ENCODE assay signal across 16 mouse cellular contexts in the genomic region with DNA sequence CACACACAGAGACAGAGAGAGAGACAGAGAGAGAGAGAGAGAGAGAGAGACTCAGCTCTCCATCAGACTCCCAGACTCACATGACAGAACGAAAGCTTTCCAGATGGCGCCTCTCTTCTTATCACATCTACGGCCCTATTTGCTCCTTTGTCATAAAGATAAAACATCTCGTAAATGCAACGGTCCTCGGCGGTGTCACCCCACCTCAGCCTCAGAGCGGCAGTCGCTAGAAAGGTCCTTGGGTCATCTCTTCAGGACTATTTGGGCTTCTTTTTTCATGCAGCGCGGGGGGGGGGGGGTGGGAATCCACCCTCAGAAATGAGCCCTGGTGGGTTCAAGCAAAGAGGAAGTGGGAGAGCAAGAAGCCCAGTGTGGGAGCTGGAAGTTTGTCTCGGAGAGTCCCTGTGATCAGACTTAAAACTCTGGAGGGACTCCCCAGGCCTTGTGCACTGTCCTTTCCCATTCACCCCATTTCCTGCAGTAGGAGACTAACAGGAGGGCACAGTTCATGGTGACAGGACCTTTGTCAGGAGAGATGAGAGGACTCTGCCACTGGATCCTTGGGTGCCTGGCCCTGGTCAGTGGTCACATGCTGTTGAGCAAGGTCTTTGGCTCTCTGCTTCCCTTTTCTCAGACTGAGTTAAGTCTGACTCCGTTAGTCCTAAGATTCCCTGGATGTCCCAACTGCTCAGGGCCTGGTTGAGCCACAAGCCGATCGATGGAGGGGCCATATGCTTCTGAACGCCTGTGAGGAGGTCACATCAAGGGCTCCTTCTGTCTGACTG. TPM values are rescaled to one million over a fixed set of nuclear protein-coding genes. Genes with fewer than 3 reads are reported as not detected.
DNase-seq lines count a peak whose midpoint lies in the region; ATAC-seq and TF ChIP-seq lines count a peak whose summit lies in the region.
"Had no signal": no experiment of that assay in that cellular context is flagged by ENCODE, and none has a peak within 500 bp of the region (broad histone marks: within the 10 kb centered on the region; RNA-seq: fewer than 3 reads in every experiment).

No protein-coding gene starts in this region.

- peak; percentile 53 for DNase-seq in adrenal gland, adult 2 months
- DNase-seq in adrenal gland, postnatal 10 days = no peak
- DNase-seq in G1E (ENCODE audit: low spot score) = peak; percentile 70
- DNase-seq in kidney, adult 2 months = peak; percentile 76
- no peak for DNase-seq in left cerebral cortex, adult 11 months (ENCODE audit: low spot score)
- no peak for DNase-seq in layer of hippocampus, adult 18-20 months (ENCODE audit: low spot score in 2 of 2)
- no peak for DNase-seq in right cerebral cortex, postnatal 10 days (ENCODE audit: low spot score in 2 of 2)
- DNase-seq: cerebellum, adult 11-12 months; gastrocnemius, postnatal 10 days; thymus, adult 18-20 months had no signal

- no peak for TF ChIP-seq POLR2A in kidney, adult 2 months (IDR thresholded peaks at IDR 0.05; ENCODE audit: low read depth, low read length)

- no peak for TF ChIP-seq CTCF in G1E (IDR thresholded peaks at IDR 0.05; ENCODE audit: low read depth, low read length)
- no peak for TF ChIP-seq CTCF in kidney, adult 2 months (conservative IDR thresholded peaks at IDR 0.05; ENCODE audit: insufficient read depth, insufficient read length, low read depth, low read length)

- no peak overlapping the region for H3K9ac ChIP-seq in lung, embryonic 16.5 days (ENCODE audit: low read length)
- H3K9ac ChIP-seq: forebrain, embryonic 15.5 days; heart, embryonic 12.5 days; hindbrain, embryonic 12.5 days had no signal

- peak; percentile 71 for ATAC-seq in G1E (ENCODE audit: extremely low read depth, insufficient number of reproducible peaks, low FRiP score, poor library complexity, severe bottlenecking)
- ATAC-seq in lung, embryonic 16.5 days (ENCODE audit: low read depth) = no peak
- ATAC-seq: forebrain, embryonic 15.5 days had no signal

- H3K27me3 ChIP-seq in G1E (ENCODE audit: insufficient read depth, low read length) = no peaks in the 10 kb centered on the region
- H3K27me3 ChIP-seq in kidney, adult 2 months (replicated peaks; ENCODE audit: control insufficient read depth, insufficient read depth, low read length) = no peaks in the 10 kb centered on the region
- no peaks in the 10 kb centered on the region for H3K27me3 ChIP-seq in lung, embryonic 16.5 days (ENCODE audit: control insufficient read depth, insufficient read depth, low read depth, low read length)
- H3K27me3 ChIP-seq: forebrain, embryonic 15.5 days; heart, embryonic 12.5 days had no signal

- peak overlapping the region; percentile 54; the same call in 1 of the 2 replicates for H3K4me3 ChIP-seq in G1E (ENCODE audit: low read depth, low read length)
- peak overlapping the region; percentile 41 for H3K4me3 ChIP-seq in kidney, adult 2 months (ENCODE audit: insufficient read depth, low read depth, low read length)
- H3K4me3 ChIP-seq in lung, embryonic 16.5 days (ENCODE audit: low read length) = no peak overlapping the region
- H3K4me3 ChIP-seq: forebrain, embryonic 15.5 days; heart, embryonic 12.5 days; hindbrain, embryonic 12.5 days; layer of hippocampus, adult 2 months had no signal

- peaks cover 7% of the 10 kb centered on the region for H3K9me3 ChIP-seq in G1E (replicated peaks)
- H3K9me3 ChIP-seq in lung, embryonic 16.5 days (ENCODE audit: control insufficient read depth, low read length) = no peaks in the 10 kb centered on the region
- H3K9me3 ChIP-seq: forebrain, embryonic 15.5 days; heart, embryonic 12.5 days; hindbrain, embryonic 12.5 days had no signal

- WGBS in kidney, adult 2 months = 67% methylated on average over 16 of the region's 16 CpGs
- WGBS in lung, embryonic 16.5 days = 37% methylated on average over 15 of the region's 16 CpGs

- H3K27ac ChIP-seq in kidney, adult 2 months (ENCODE audit: insufficient read depth, low read depth, low read length) = peak overlapping the region; percentile 78
- peak overlapping the region; percentile 58 for H3K27ac ChIP-seq in lung, embryonic 16.5 days (ENCODE audit: low read length)
- H3K27ac ChIP-seq: forebrain, embryonic 15.5 days; hindbrain, embryonic 12.5 days; layer of hippocampus, adult 2 months had no signal

- peaks cover 74% of the 10 kb centered on the region for H3K4me1 ChIP-seq in G1E (ENCODE audit: insufficient read depth, low read depth, low read length)
- H3K4me1 ChIP-seq in kidney, adult 2 months (ENCODE audit: control insufficient read depth, insufficient read depth, low read length) = peaks cover 30% of the 10 kb centered on the region; the same call in 1 of the 2 replicates
- H3K4me1 ChIP-seq in lung, embryonic 16.5 days (replicated peaks; ENCODE audit: control insufficient read depth, insufficient read depth, low read length) = peaks cover 16% of the 10 kb centered on the region

- H3K36me3 ChIP-seq in G1E (replicated peaks) = peaks cover 7% of the 10 kb centered on the region
- H3K36me3 ChIP-seq in kidney, adult 2 months (ENCODE audit: control insufficient read depth, insufficient read depth, low read length) = no peaks in the 10 kb centered on the region
- H3K36me3 ChIP-seq in lung, embryonic 16.5 days (ENCODE audit: control insufficient read depth, insufficient read depth, low read length) = no peaks in the 10 kb centered on the region
- H3K36me3 ChIP-seq: forebrain, embryonic 15.5 days; heart, embryonic 12.5 days; hindbrain, embryonic 12.5 days had no signal

- no peak overlapping the region for H3K4me2 ChIP-seq in lung, embryonic 16.5 days (ENCODE audit: low read depth, low read length)
- H3K4me2 ChIP-seq: forebrain, embryonic 15.5 days; heart, embryonic 12.5 days; hindbrain, embryonic 12.5 days had no signal

RNA-seq across cellular contexts. Expression of a gene that starts 2.1 kb away (rescaled TPM):
- not detected for total RNA-seq in adrenal gland, adult 2 months (2021)
- 0.10 TPM in 1 of 2 replicates, not detected in the other for polyA plus RNA-seq in adrenal gland, adult 2 months (2012; rRNA removed)
- total RNA-seq in adrenal gland, postnatal 10 days (2021) = not detected
- not detected in 2 replicates for total RNA-seq in G1E (2014; fragmentation: Nextera tagmentation)
- total RNA-seq in G1E (2017) = 0.12 and 0.27 TPM in 2 replicates
- not detected in 2 replicates for polyA plus RNA-seq in G1E (2012)
- 126 and 171 TPM in 2 replicates for polyA plus RNA-seq in kidney, adult 2 months (2012; rRNA removed)
- 4.0 and 5.9 TPM in 2 replicates for polyA plus RNA-seq in lung, embryonic 16.5 days (2015; fragmentation: Nextera tagmentation; extraction: Ambion mirVana)
- not detected for total RNA-seq in layer of hippocampus, adult 18-20 months (2021)
- total RNA-seq: gastrocnemius, postnatal 10 days; layer of hippocampus, adult 2 months; left cerebral cortex, postnatal 25 days had no signal
- polyA plus RNA-seq: forebrain, embryonic 15.5 days; heart, embryonic 12.5 days; hindbrain, embryonic 12.5 days had no signal

RNA-seq across cellular contexts. Expression of a gene that starts 3.7 kb away (rescaled TPM):
- 10 to 100 TPM; 13.2 to 17.0 TPM for total RNA-seq in adrenal gland, adult 2 months (2021)
- polyA plus RNA-seq in adrenal gland, adult 2 months (2012; rRNA removed) = 14.4 and 15.4 TPM in 2 replicates
- 10 to 100 TPM; 14.7 to 15.0 TPM for total RNA-seq in adrenal gland, postnatal 10 days (2021)
- total RNA-seq in G1E (2014; fragmentation: Nextera tagmentation) (8.8 and 11.6 TPM in 2 replicates), G1E (2017) (16.3 and 16.5 TPM in 2 replicates)
- 17.1 and 19.8 TPM in 2 replicates for polyA plus RNA-seq in G1E (2012)
- polyA plus RNA-seq in kidney, adult 2 months (2012; rRNA removed) = 19.6 and 22.4 TPM in 2 replicates
- 6.3 and 6.8 TPM in 2 replicates for polyA plus RNA-seq in lung, embryonic 16.5 days (2015; fragmentation: Nextera tagmentation; extraction: Ambion mirVana)
- total RNA-seq in layer of hippocampus, adult 18-20 months (2021) = 1 to 10 TPM; 2.9 to 3.0 TPM

RNA-seq across cellular contexts. Expression of a gene that starts 55.2 kb away (rescaled TPM):
- total RNA-seq in adrenal gland, adult 2 months (2021) = 10 to 100 TPM in 1 of 2 experiments, 1 to 10 TPM in 1; 9.8 to 11.3 TPM
- 5.6 TPM in 2 replicates for polyA plus RNA-seq in adrenal gland, adult 2 months (2012; rRNA removed)
- total RNA-seq in adrenal gland, postnatal 10 days (2021) = 1 to 10 TPM; 7.1 to 8.2 TPM
- 2.9 and 5.4 TPM in 2 replicates for total RNA-seq in G1E (2014; fragmentation: Nextera tagmentation)
- total RNA-seq in G1E (2017) = 11.0 and 11.7 TPM in 2 replicates
- polyA plus RNA-seq in G1E (2012) = 11.8 and 14.5 TPM in 2 replicates
- 8.3 and 8.4 TPM in 2 replicates for polyA plus RNA-seq in kidney, adult 2 months (2012; rRNA removed)
- polyA plus RNA-seq in lung, embryonic 16.5 days (2015; fragmentation: Nextera tagmentation; extraction: Ambion mirVana) = 3.1 TPM in 2 replicates
- 10 to 100 TPM; 10.9 to 13.1 TPM for total RNA-seq in layer of hippocampus, adult 18-20 months (2021)

Comparison
In these comparisons a context has a peak if more than half of its experiments do, and no peak if none do; other contexts are left out.
1. DNase-seq: peak in adrenal gland, adult 2 months (single experiment), G1E (single experiment) and kidney, adult 2 months (single experiment); none in adrenal gland, postnatal 10 days (single experiment), left cerebral cortex, adult 11 months (single experiment), layer of hippocampus, adult 18-20 months (0 of 2) and right cerebral cortex, postnatal 10 days (0 of 2).